Mouse (Mus musculus): ENCODE data around the gene Ccser1.

DNA sequence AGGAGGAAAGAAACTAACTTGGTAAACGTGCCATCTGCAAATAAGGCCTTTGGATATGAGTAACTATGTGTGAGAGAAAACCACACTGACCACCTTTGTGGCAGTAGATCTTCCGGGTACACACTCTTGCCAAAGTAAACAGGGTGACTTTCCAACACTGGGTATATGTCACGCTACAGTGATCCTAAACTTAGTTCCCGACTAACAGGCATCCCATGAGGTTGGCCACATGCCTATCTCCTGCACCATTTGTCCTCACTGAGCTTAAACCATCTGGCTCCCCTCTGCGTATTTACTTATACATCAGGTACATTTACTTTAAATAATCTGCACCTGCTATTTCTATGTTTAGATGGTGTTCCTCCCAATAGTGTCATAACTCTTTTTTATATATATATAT lies 183.6 kb downstream of the Ccser1 start:
- no peak for TF ChIP-seq CTCF (IDR thresholded peaks at IDR 0.05; ENCODE audit: borderline replicate concordance, insufficient read depth, low read length)
- TF ChIP-seq POLR2A (IDR thresholded peaks at IDR 0.05; ENCODE audit: low read depth, low read length), result no peak

All from embryonic fibroblast, embryonic 13.5 days (primary cell).